Mouse (Mus musculus) ES-E14 (cell line): ENCODE measurements around the gene Leng1. TPM values are rescaled to one million over a fixed set of nuclear protein-coding genes. Genes with fewer than 3 reads are reported as not detected.
A peak's percentile ranks its signal among the peaks of the same experiment; 100 is the strongest.
"Not testable (repeated sequence)": the region's sequence is repeated elsewhere in the genome, so short reads cannot be mapped to it uniquely, and the experiment has no call there.

Experiments used
- DNase-seq: peaks from one replicate; pipeline ENCODE4 v3.0.0-alpha.2; 2013; ENCODE audit warnings: low read depth, low spot score
- H3K27ac ChIP-seq: 2 replicates; pipeline ENCODE4 v1.5.1; 2012; ENCODE audit warnings: low read depth, mild to moderate bottlenecking, low read length, moderate library complexity, mixed read lengths; ENCODE audit not compliant: poor library complexity, insufficient read depth, severe bottlenecking
- H3K36me3 ChIP-seq: 2 replicates; pipeline ENCODE4 v1.6.1; 2012; ENCODE audit warnings: mild to moderate bottlenecking, low read length, moderate library complexity, mixed read lengths; ENCODE audit not compliant: control insufficient read depth, poor library complexity, insufficient read depth, severe bottlenecking
- H3K4me1 ChIP-seq, 2 experiments: fragments of 150-350 bp in 1 of 2; sonication (generic) in 1 of 2; 2 replicates each; pipeline ENCODE4 v1.6.1; 2012; ENCODE audit warnings: low read length in 2 of 2, mild to moderate bottlenecking in 1 of 2, mixed read lengths in 1 of 2; ENCODE audit not compliant: control insufficient read depth in 2 of 2, insufficient read depth in 2 of 2, poor library complexity in 1 of 2
- H3K4me3 ChIP-seq, 2 experiments: fragments of 150-350 bp in 1 of 2; sonication (generic) in 1 of 2; 2 replicates each; pipeline ENCODE4 v1.5.1; 2012; ENCODE audit warnings: low read length in 2 of 2, low read depth in 1 of 2, mild to moderate bottlenecking in 1 of 2, mixed read lengths in 1 of 2; ENCODE audit not compliant: insufficient read depth in 1 of 2, poor library complexity in 1 of 2, severe bottlenecking in 1 of 2
- H3K9ac ChIP-seq: 2 replicates; pipeline ENCODE4 v1.6.1; 2012; ENCODE audit warnings: low read depth, mild to moderate bottlenecking, low read length, mixed read lengths; ENCODE audit not compliant: poor library complexity, insufficient read depth, severe bottlenecking
- H3K9me3 ChIP-seq: fragments of 150-350 bp; sonication (generic); 2 replicates; pipeline ENCODE4 v1.6.1; 2012; ENCODE audit warnings: low read depth, mild to moderate bottlenecking, low read length; ENCODE audit not compliant: control insufficient read depth, insufficient read depth
- CHD2 ChIP-seq: IDR thresholded peaks from 2 replicates; pipeline ENCODE4 v1.6.1; 2014; ENCODE audit warnings: mild to moderate bottlenecking, low read depth, low read length, inconsistent platforms
- HCFC1 ChIP-seq: IDR thresholded peaks from 2 replicates; pipeline ENCODE4 v1.6.1; 2012; ENCODE audit warnings: low read length, inconsistent platforms, borderline replicate concordance; ENCODE audit not compliant: insufficient read depth
- MAFK ChIP-seq: IDR thresholded peaks from 2 replicates; pipeline ENCODE4 v1.6.1; 2014; ENCODE audit warnings: mild to moderate bottlenecking, low read depth, low read length, inconsistent platforms; ENCODE audit not compliant: insufficient read depth
- ZC3H11A ChIP-seq: IDR thresholded peaks from 2 replicates; pipeline ENCODE4 v1.6.1; 2012; ENCODE audit warnings: low read depth, mild to moderate bottlenecking, inconsistent platforms, low read length, borderline replicate concordance
- ZNF384 ChIP-seq: IDR thresholded peaks from 2 replicates; pipeline ENCODE4 v1.6.1; 2012; ENCODE audit warnings: low read depth, low read length, inconsistent platforms
- in situ Hi-C, 2 experiments: fragments of 600-800 bp; cut with MboI; formaldehyde crosslinking; loops; one replicate each; pipeline ENCODE4 v1.15.1; 2025; ENCODE audit warnings: low sequenced_read_pairs in 2 of 2, inconsistent platforms in 1 of 2; ENCODE audit not compliant: unreplicated experiment in 2 of 2
- total RNA-seq: library from RNA; depleted of rRNA; stranded (reverse); fragments of 300-350 nt; gene quantifications from 2 replicates; pipeline ENCODE4 v1.2.3, GENCODE M21; 2012

Gene Leng1
- total RNA-seq, 1 experiment, result 5.7 TPM

DNA sequence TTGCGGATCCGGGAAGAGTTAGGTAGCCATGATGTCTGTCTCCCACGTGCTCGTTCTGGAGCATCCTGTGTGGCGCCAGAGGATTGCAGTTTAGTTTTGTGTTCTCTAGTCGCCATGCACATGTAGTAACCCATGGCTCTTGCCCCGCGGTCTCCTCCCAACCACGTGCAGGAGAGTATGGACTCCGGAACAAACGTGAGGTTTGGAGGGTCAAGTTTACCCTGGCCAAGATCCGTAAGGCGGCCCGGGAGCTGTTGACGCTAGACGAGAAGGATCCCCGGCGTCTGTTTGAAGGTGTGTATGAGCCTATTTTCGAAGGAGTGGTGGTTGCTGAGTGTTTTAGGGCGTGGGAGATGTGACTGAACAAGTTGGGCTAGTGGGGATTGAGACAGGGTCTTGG is 38.8 kb upstream of the Leng1 start:
- no peak for TF ChIP-seq HCFC1
- TF ChIP-seq ZNF384, result no peak
- TF ChIP-seq CHD2, result no peak
- no peak for TF ChIP-seq ZC3H11A
- TF ChIP-seq MAFK, result no peak
- Histone ChIP-seq H3K4me3 (peak overlapping the region; percentile 79 to 85), H3K4me1 (no peaks in the 10 kb centered on the region), H3K9me3 (no peaks in the 10 kb centered on the region), H3K36me3 (peaks cover 36% of the 10 kb centered on the region), H3K9ac (peak overlapping the region; percentile 95), H3K27ac (peak overlapping the region; percentile 93)
- no peak for DNase-seq
- in situ Hi-C loops, result no loop called here

DNA sequence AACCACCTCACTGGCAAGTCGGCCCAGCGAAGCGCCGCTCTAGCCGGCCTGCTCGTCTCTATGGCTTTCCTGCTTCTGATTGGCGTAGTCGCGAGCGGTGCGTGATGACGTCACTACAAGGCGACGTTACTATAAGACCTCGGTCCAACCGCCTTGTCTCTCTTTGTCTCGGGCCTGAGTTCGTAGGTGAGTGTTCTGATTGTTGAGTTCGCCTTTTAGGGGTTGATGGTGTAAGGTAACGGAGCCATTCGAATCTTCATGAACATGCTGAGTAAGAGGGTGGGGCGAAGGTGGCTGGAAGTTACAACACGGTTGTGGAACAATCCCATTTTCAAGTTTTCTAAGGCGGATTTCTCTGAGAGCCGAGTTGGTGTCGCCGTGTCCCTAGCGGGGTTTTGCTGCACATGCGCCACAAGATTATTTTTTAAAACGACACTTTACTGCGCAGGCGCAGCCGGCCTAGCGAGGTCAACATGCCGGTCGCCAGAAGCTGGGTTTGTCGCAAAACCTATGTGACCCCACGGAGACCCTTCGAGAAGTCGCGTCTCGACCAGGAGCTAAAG is 38.3 kb upstream of the Leng1 start, which contains the start of gene Rps9:
Gene Rps9, plus strand, starts transcription at position 115 of the 563 bp plus-strand sequence.
- peaks cover 36% of the 10 kb centered on the region for H3K36me3 ChIP-seq
- DNase-seq, result peak; percentile 95
- H3K4me1 ChIP-seq, result no peaks in the 10 kb centered on the region
- H3K9ac ChIP-seq, result peak within 1 kb of the TSS; percentile 95
- peak within 1 kb of the TSS; percentile 79 to 85 for H3K4me3 ChIP-seq
- in situ Hi-C loops, result no loop called here
- TF ChIP-seq HCFC1 (peak; percentile 72; the same call in 1 of the 2 replicates), CHD2 (no peak)
- no peaks in the 10 kb centered on the region for H3K9me3 ChIP-seq
- peak within 1 kb of the TSS; percentile 93 for H3K27ac ChIP-seq

DNA sequence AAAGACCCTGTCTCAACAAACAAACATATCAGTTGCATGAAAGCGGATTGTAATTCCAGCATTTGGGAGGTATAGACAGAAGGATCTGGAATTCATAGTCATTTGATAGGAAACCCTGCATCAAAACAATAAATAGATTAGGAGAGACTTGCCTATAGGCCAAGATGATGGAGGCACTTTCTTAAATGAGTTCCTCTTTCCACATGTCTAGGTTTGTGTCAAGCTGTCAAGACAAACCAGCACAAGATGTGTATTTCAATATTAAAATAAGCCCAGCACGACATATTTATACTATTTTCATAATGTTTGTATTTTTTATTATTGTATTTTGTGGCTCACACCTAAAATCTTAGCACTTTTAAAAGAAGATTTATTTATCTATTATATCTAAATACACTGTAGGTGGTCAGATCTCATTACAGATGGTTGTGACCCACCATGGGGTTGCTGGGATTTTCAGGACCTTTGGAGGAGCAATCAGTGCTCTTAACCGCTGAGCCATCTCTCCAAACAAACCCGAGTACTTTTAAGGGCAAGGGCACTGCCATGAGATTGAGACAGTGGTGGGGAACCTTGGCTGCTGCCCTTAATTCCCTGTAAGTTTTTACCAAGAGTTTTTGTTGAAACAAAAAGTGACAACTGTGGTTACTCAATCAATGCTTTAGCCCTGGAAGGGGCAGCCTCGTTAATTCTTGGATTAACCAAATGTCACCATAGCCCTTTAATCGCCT is 37.7 kb upstream of the Leng1 start:
- DNase-seq, result no peak
- no peaks in the 10 kb centered on the region for H3K4me1 ChIP-seq
- H3K9me3 ChIP-seq, result no peaks in the 10 kb centered on the region
- peaks cover 36% of the 10 kb centered on the region for H3K36me3 ChIP-seq
- no peak for TF ChIP-seq CHD2
- TF ChIP-seq ZNF384, result no peak
- no peak for TF ChIP-seq ZC3H11A
- TF ChIP-seq MAFK, result no peak
- TF ChIP-seq HCFC1, result no peak
- in situ Hi-C loops, result no loop called here
- H3K4me3 ChIP-seq, result peak overlapping the region; percentile 51 to 79
- H3K9ac ChIP-seq, result peak overlapping the region; percentile 69; the same call in 1 of the 2 replicates
- H3K27ac ChIP-seq, result no peak overlapping the region; the same call in 1 of the 2 replicates

DNA sequence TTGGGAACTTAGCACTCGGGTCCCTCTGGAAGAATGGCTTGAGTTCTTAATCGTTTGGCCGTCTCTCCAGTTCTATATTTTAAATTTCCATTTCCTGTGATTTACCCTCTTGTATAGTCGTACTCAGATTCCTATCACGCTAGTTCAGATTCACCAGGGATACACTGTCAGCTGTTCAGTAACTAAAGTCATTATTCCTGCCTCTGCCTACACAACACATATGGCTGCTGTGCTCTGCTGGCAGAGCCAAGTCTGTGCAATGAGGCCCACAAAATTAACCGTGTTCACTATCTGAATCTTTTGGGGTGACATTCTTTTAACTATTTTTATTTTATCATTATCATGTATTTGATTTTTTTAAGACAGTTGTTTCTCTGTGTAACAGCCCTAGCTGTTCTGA is 32.8 kb upstream of the Leng1 start:
- no peak overlapping the region for H3K9ac ChIP-seq
- no peak overlapping the region for H3K4me3 ChIP-seq
- H3K9me3 ChIP-seq, result no peaks in the 10 kb centered on the region
- H3K4me1 ChIP-seq, result no peaks in the 10 kb centered on the region
- peaks cover 5% of the 10 kb centered on the region for H3K36me3 ChIP-seq
- no peak for DNase-seq
- in situ Hi-C loops, result no loop called here
- H3K27ac ChIP-seq, result no peak overlapping the region
- TF ChIP-seq HCFC1 (no peak), CHD2 (no peak), ZC3H11A (no peak), ZNF384 (no peak), MAFK (no peak)

DNA sequence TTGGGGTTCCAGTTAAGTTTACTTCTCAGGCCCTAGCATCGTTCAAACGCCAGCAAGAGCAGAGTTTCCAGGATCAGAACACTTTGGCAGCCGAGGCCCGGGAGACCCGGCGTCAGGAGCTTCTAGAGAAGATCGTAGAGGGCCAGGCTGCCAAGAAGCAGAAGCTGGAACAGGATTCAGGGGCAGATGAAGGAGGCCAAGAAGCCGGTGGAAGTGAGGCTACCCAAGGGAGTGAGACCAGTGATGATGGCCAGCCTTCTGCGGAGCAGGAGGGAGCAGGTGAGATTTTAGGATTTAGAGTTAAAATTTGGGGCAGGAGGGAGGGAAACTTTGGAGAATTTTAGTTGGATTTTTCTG is 29.3 kb upstream of the Leng1 start:
- H3K36me3 ChIP-seq, DNase-seq, H3K4me1 ChIP-seq, H3K9me3 ChIP-seq, in situ Hi-C loops: not testable (repeated sequence)
- peak overlapping the region; percentile 86 to 93 for H3K4me3 ChIP-seq
- peak overlapping the region; percentile 89 for H3K9ac ChIP-seq
- H3K27ac ChIP-seq, result peak overlapping the region; percentile 64; the same call in 1 of the 2 replicates
